23 mouse cellular contexts compared by ENCODE assay signal in genomic region chr10:111574812-111575211, GRCm38 (mm10).
DNase-seq lines count a peak whose midpoint lies in the region; ATAC-seq lines count a peak whose summit lies in the region.
"Had no signal": no experiment of that assay in that cellular context is flagged by ENCODE, and none has a peak within 500 bp of the region (broad histone marks: within the 10 kb centered on the region; RNA-seq: fewer than 3 reads in every experiment).

No protein-coding gene starts in this region.

- WGBS in heart, embryonic 10.5 days: 77% methylated on average over 8 of the region's 8 CpGs

- no peaks in the 10 kb centered on the region for H3K27me3 ChIP-seq in heart, embryonic 10.5 days (ENCODE audit: insufficient read depth, poor library complexity, severe bottlenecking)
- H3K27me3 ChIP-seq: CH12.LX; hindbrain, embryonic 12.5 days; midbrain, embryonic 12.5 days; neural tube, embryonic 13.5 days; Patski had no signal

- no peaks in the 10 kb centered on the region for H3K36me3 ChIP-seq in heart, embryonic 10.5 days
- H3K36me3 ChIP-seq: forebrain, embryonic 10.5 days; hindbrain, embryonic 12.5 days; midbrain, embryonic 12.5 days; neural tube, embryonic 13.5 days had no signal

- peaks cover 61% of the 10 kb centered on the region for H3K4me1 ChIP-seq in heart, embryonic 10.5 days
- H3K4me1 ChIP-seq: hindbrain, embryonic 12.5 days; midbrain, embryonic 12.5 days; neural tube, embryonic 13.5 days had no signal

- H3K9me3 ChIP-seq in heart, embryonic 10.5 days: no peaks in the 10 kb centered on the region
- H3K9me3 ChIP-seq: forebrain, embryonic 10.5 days; hindbrain, embryonic 12.5 days; midbrain, embryonic 12.5 days; neural tube, embryonic 13.5 days had no signal

- no peak overlapping the region for H3K4me3 ChIP-seq in heart, embryonic 10.5 days
- H3K4me3 ChIP-seq: forebrain, embryonic 10.5 days; hindbrain, embryonic 12.5 days; midbrain, embryonic 12.5 days; neural tube, embryonic 13.5 days had no signal

- DNase-seq in heart, embryonic 10.5 days (ENCODE audit: low spot score): no peak
- no peak for DNase-seq in heart, adult 18-20 months
- DNase-seq in B cell, adult 2 months: peak; percentile 19 to 20
- peak; percentile 42 for DNase-seq in ZHBTc4 (ENCODE audit: low read depth, low spot score)
- no peak for DNase-seq in cerebellum, postnatal 14 days
- no peak for DNase-seq in adrenal gland, postnatal 14 days
- DNase-seq: adrenal gland, postnatal 25 days; cerebellum, adult 11 months; cerebellum, postnatal 25 days; kidney, adult 9 months; kidney, postnatal 25 days; left cerebral cortex, postnatal 4 days; lung, embryonic 14.5 days; spleen, adult 18-20 months; thymus, adult 2 months had no signal

- ATAC-seq in monocyte, adult 5-6 weeks (replicated peaks; ENCODE audit: insufficient number of reproducible peaks, low FRiP score, low TSS enrichment, poor library complexity, severe bottlenecking): 0 out of 2 replicates have a peak, but pooled peaks have one; percentile 19
- ATAC-seq: Patski had no signal

- H3K27ac ChIP-seq in heart, embryonic 10.5 days: peak overlapping the region; percentile 69
- H3K27ac ChIP-seq: forebrain, embryonic 10.5 days; hindbrain, embryonic 12.5 days; macrophage; midbrain, embryonic 12.5 days; neural tube, embryonic 13.5 days had no signal

Comparison
In these comparisons a context has a peak if more than half of its experiments do, and no peak if none do; other contexts are left out.
1. DNase-seq: peak in B cell, adult 2 months (2 of 2) and ZHBTc4 (single experiment); none in heart, embryonic 10.5 days (single experiment), heart, adult 18-20 months (0 of 2), cerebellum, postnatal 14 days (0 of 2) and adrenal gland, postnatal 14 days (single experiment).